ENCODE assay signal across 19 mouse cellular contexts in genomic region chr2:92464690-92465089, GRCm38 (mm10). TPM values are rescaled to one million over a fixed set of nuclear protein-coding genes. Genes with fewer than 3 reads are reported as not detected.
DNase-seq lines count a peak whose midpoint lies in the region; ATAC-seq and TF ChIP-seq lines count a peak whose summit lies in the region.
"Had no signal": no experiment of that assay in that cellular context is flagged by ENCODE, and none has a peak within 500 bp of the region (broad histone marks: within the 10 kb centered on the region; RNA-seq: fewer than 3 reads in every experiment).

No protein-coding gene starts in this region.

- WGBS in forebrain, embryonic 14.5 days: 76% methylated on average over 3 of the region's 3 CpGs

- no peak overlapping the region for H3K4me2 ChIP-seq in forebrain, embryonic 14.5 days (ENCODE audit: low read length)
- H3K4me2 ChIP-seq: heart, embryonic 11.5 days; lung, embryonic 15.5 days; midbrain, embryonic 13.5 days; neural tube, embryonic 13.5 days had no signal

- H3K4me3 ChIP-seq in forebrain, embryonic 14.5 days (ENCODE audit: low read depth, low read length): no peak overlapping the region
- no peak overlapping the region for H3K4me3 ChIP-seq in left cerebral cortex, adult 2 months
- H3K4me3 ChIP-seq: lung, embryonic 15.5 days; midbrain, embryonic 13.5 days; neural tube, embryonic 13.5 days had no signal

- no peaks in the 10 kb centered on the region for H3K9me3 ChIP-seq in forebrain, embryonic 14.5 days (replicated peaks; ENCODE audit: control insufficient read depth, low read length)
- H3K9me3 ChIP-seq: lung, embryonic 15.5 days; midbrain, embryonic 13.5 days; neural tube, embryonic 13.5 days had no signal

- DNase-seq in lung, postnatal 36 days: peak; percentile 32
- no peak for DNase-seq in lung, postnatal 10 days
- peak; percentile 44 for DNase-seq in CD4-positive, CD25-positive, alpha-beta regulatory T cell, adult 2 months (ENCODE audit: low read depth, low spot score)
- no peak for DNase-seq in forebrain, embryonic 14.5 days (ENCODE audit: low spot score)
- DNase-seq in left cerebral cortex, adult 2 months (ENCODE audit: extremely low spot score in 1 of 2, low spot score in 2 of 2): no peak
- no peak for DNase-seq in layer of hippocampus, postnatal 36 days
- DNase-seq: cerebellum, adult 2 months; forebrain, postnatal 0 days; gastrocnemius, postnatal 10 days; heart, postnatal 4 days; kidney, adult 8-10 months; liver; retina, postnatal 1 day had no signal

- peaks cover 5% of the 10 kb centered on the region; the same call in 1 of the 2 replicates for H3K4me1 ChIP-seq in forebrain, embryonic 14.5 days (ENCODE audit: control insufficient read depth, insufficient read depth, low read length)

- H3K27ac ChIP-seq in forebrain, embryonic 14.5 days (ENCODE audit: low read depth, low read length): no peak overlapping the region
- no peak overlapping the region for H3K27ac ChIP-seq in left cerebral cortex, adult 2 months
- H3K27ac ChIP-seq: lung, embryonic 15.5 days; midbrain, embryonic 13.5 days; neural tube, embryonic 13.5 days had no signal

- TF ChIP-seq CTCF in left cerebral cortex, adult 2 months (IDR thresholded peaks at IDR 0.05): no peak

- H3K27me3 ChIP-seq in forebrain, embryonic 14.5 days (replicated peaks; ENCODE audit: control insufficient read depth, insufficient read depth, low read length): no peaks in the 10 kb centered on the region

- H3K9ac ChIP-seq in forebrain, embryonic 14.5 days (ENCODE audit: low read length): no peak overlapping the region
- H3K9ac ChIP-seq: forebrain, postnatal 0 days; lung, embryonic 15.5 days; midbrain, embryonic 13.5 days; neural tube, embryonic 13.5 days had no signal

- intact Hi-C loops in left cerebral cortex, adult 2 months (cut with DNase I): no loop called here

- no peaks in the 10 kb centered on the region for H3K36me3 ChIP-seq in forebrain, embryonic 14.5 days (ENCODE audit: control insufficient read depth, insufficient read depth, low read length)
- H3K36me3 ChIP-seq: lung, embryonic 15.5 days; midbrain, embryonic 13.5 days; neural tube, embryonic 13.5 days had no signal

- peak; percentile 29 to 34; a peak in 1 of 4 replicates for ATAC-seq in hematopoietic stem cell, adult 5-6 weeks (replicated peaks in 1 of 2; ENCODE audit: insufficient read depth in 1 of 2, low FRiP score in 2 of 2, low TSS enrichment in 1 of 2, low read depth in 1 of 2, poor library complexity in 2 of 2, severe bottlenecking in 2 of 2)
- peak; percentile 59 for ATAC-seq in neutrophil, adult 5-6 weeks (ENCODE audit: extremely low read depth, insufficient number of reproducible peaks, low FRiP score, poor library complexity, severe bottlenecking)
- no peak for ATAC-seq in forebrain, embryonic 14.5 days
- ATAC-seq: forebrain, postnatal 0 days; midbrain, embryonic 13.5 days had no signal

RNA-seq across cellular contexts. Expression of gene Slc35c1, which starts 4.4 kb away (rescaled TPM):
- 14.7 and 16.3 TPM in 2 replicates for total RNA-seq in hematopoietic stem cell, adult 5-6 weeks (2017)
- 21.6 TPM in 2 replicates for total RNA-seq in neutrophil, adult 5-6 weeks (2017)
- 8.7 and 11.3 TPM in 2 replicates for polyA plus RNA-seq in forebrain, embryonic 14.5 days (2014; fragmentation: Nextera tagmentation; extraction: Ambion mirVana)
- 10 to 100 TPM; 16.1 to 16.9 TPM for total RNA-seq in left cerebral cortex, adult 2 months (2021)
- 10 to 100 TPM; 13.3 to 14.5 TPM for total RNA-seq in layer of hippocampus, postnatal 36 days (2021)

RNA-seq across cellular contexts. Expression of gene Cry2, which starts 30.8 kb away (rescaled TPM):
- 8.2 and 9.3 TPM in 2 replicates for total RNA-seq in hematopoietic stem cell, adult 5-6 weeks (2017)
- 8.2 and 8.5 TPM in 2 replicates for total RNA-seq in neutrophil, adult 5-6 weeks (2017)
- polyA plus RNA-seq in forebrain, embryonic 14.5 days (2014; fragmentation: Nextera tagmentation; extraction: Ambion mirVana): 16.1 and 24.6 TPM in 2 replicates
- 100 to 1,000 TPM; 126 to 129 TPM for total RNA-seq in left cerebral cortex, adult 2 months (2021)
- total RNA-seq in layer of hippocampus, postnatal 36 days (2021): 100 to 1,000 TPM in 1 of 2 experiments, 10 to 100 TPM in 1; 93.7 to 101 TPM

Comparison
In these comparisons a context has a peak if more than half of its experiments do, and no peak if none do; other contexts are left out.
1. DNase-seq: peak in lung, postnatal 36 days (single experiment) and CD4-positive, CD25-positive, alpha-beta regulatory T cell, adult 2 months (single experiment); none in lung, postnatal 10 days (single experiment), forebrain, embryonic 14.5 days (single experiment), left cerebral cortex, adult 2 months (0 of 2) and layer of hippocampus, postnatal 36 days (0 of 2).